Mouse (Mus musculus) neural tube, embryonic 11.5 days (tissue): ENCODE data around the gene Kmt2e. TPM values are rescaled to one million over a fixed set of nuclear protein-coding genes. Genes with fewer than 3 reads are reported as not detected.

Source experiments
- ATAC-seq: fragments of 200-750 bp; cut with Nextera tagmentation; 2 replicates; pipeline ENCODE4 v1.8.0; 2017; ENCODE audit warnings: moderate number of reproducible peaks, mild to moderate bottlenecking, moderate TSS enrichment, moderate library complexity; ENCODE audit not compliant: insufficient read depth, low FRiP score, low TSS enrichment
- DNase-seq: peaks from one replicate; pipeline ENCODE4 v3.0.0-alpha.2; 2015; ENCODE audit warnings: low spot score
- H3K27ac ChIP-seq: fragments of 300-500 bp; sonication (generic); 2 replicates; pipeline ENCODE4 v1.5.1; 2014; ENCODE audit warnings: low read depth, mild to moderate bottlenecking, low read length
- H3K27me3 ChIP-seq: fragments of 300-500 bp; sonication (generic); 2 replicates; pipeline ENCODE4 v1.6.1; 2014; ENCODE audit warnings: mild to moderate bottlenecking, low read length, mixed read lengths; ENCODE audit not compliant: control insufficient read depth, insufficient read depth
- H3K36me3 ChIP-seq: fragments of 300-500 bp; sonication (generic); 2 replicates; pipeline ENCODE4 v1.6.1; 2014; ENCODE audit warnings: mild to moderate bottlenecking, low read length, moderate library complexity, mixed read lengths; ENCODE audit not compliant: control insufficient read depth, insufficient read depth
- H3K4me1 ChIP-seq: fragments of 300-500 bp; sonication (generic); 2 replicates; pipeline ENCODE4 v1.6.1; 2014; ENCODE audit warnings: low read length, mixed read lengths; ENCODE audit not compliant: control insufficient read depth, insufficient read depth
- H3K4me2 ChIP-seq: fragments of 300-500 bp; sonication (generic); 2 replicates; pipeline ENCODE4 v1.6.1; 2014; ENCODE audit warnings: low read depth, mild to moderate bottlenecking, moderate library complexity
- H3K4me3 ChIP-seq: fragments of 300-500 bp; sonication (generic); 2 replicates; pipeline ENCODE4 v1.5.1; 2014; ENCODE audit warnings: low read depth, low read length
- H3K9ac ChIP-seq: fragments of 300-500 bp; sonication (generic); 2 replicates; pipeline ENCODE4 v1.6.1; 2014; ENCODE audit warnings: mild to moderate bottlenecking, low read length
- H3K9me3 ChIP-seq: fragments of 300-500 bp; sonication (generic); 2 replicates; pipeline ENCODE4 v1.6.1; 2016; ENCODE audit warnings: low read length; ENCODE audit not compliant: control insufficient read depth
- WGBS: fragments of 180-500 bp; shearing (Covaris S2); extraction: QIAGEN DNeasy Blood & Tissue Kit; methylation state at CpG from one replicate; pipeline ENCODE4 v1.1.7; 2014; 5-methylcytosine and 5-hydroxymethylcytosine counted together
- polyA plus RNA-seq: library from polyadenylated mRNA; unstranded; fragments of >200 nt; fragmentation: Nextera tagmentation; extraction: Ambion mirVana; gene quantifications from 2 replicates; pipeline ENCODE4 v1.2.1, GENCODE M21; 2014

The Kmt2e gene
- polyA plus RNA-seq = 102 and 105 TPM in 2 replicates

GRCm38 (mm10) chr5:23433720-23434597 lies at the start of gene Kmt2e:
Kmt2e (plus strand) TSS chr5:23434441.
- H3K4me1 ChIP-seq = peaks cover 19% of the 10 kb centered on the region
- peak within 1 kb of the TSS; percentile 73 for H3K4me3 ChIP-seq
- H3K36me3 ChIP-seq = no peaks in the 10 kb centered on the region
- WGBS = under 1% methylated on average over 73 of the region's 85 CpGs
- no peaks in the 10 kb centered on the region for H3K27me3 ChIP-seq
- ATAC-seq (peak; percentile 78), DNase-seq (peak; percentile 93)
- H3K27ac ChIP-seq = peak within 1 kb of the TSS; percentile 100
- no peaks in the 10 kb centered on the region for H3K9me3 ChIP-seq
- peak within 1 kb of the TSS; percentile 100 for H3K9ac ChIP-seq
- H3K4me2 ChIP-seq = peak within 1 kb of the TSS; percentile 82

GRCm38 (mm10) chr5:23385136-23385535 lies 49.1 kb upstream of the Kmt2e start:
- WGBS = 69% methylated on average over 1 of the region's 1 CpGs
- DNase-seq (no peak), ATAC-seq (no peak)
- Histone ChIP-seq H3K27me3 (no peaks in the 10 kb centered on the region), H3K27ac (no peak overlapping the region), H3K9me3 (no peaks in the 10 kb centered on the region), H3K4me2 (no peak overlapping the region), H3K4me3 (no peak overlapping the region), H3K9ac (no peak overlapping the region), H3K4me1 (no peaks in the 10 kb centered on the region), H3K36me3 (no peaks in the 10 kb centered on the region)

GRCm38 (mm10) chr5:23385763-23386217 lies 48.5 kb upstream of the Kmt2e start:
- DNase-seq = no peak
- H3K4me2 ChIP-seq = no peak overlapping the region
- WGBS = 34% methylated on average over 5 of the region's 5 CpGs
- no peak overlapping the region for H3K9ac ChIP-seq
- no peak overlapping the region for H3K27ac ChIP-seq
- no peaks in the 10 kb centered on the region for H3K27me3 ChIP-seq
- H3K4me1 ChIP-seq = no peaks in the 10 kb centered on the region
- H3K36me3 ChIP-seq = no peaks in the 10 kb centered on the region
- ATAC-seq = peak; percentile 27; the same call in 1 of the 2 replicates
- no peak overlapping the region for H3K4me3 ChIP-seq
- no peaks in the 10 kb centered on the region for H3K9me3 ChIP-seq

- peak overlapping the region; percentile 47 for H3K9ac ChIP-seq
- DNase-seq (peak; percentile 82), ATAC-seq (peak; percentile 93)
- no peaks in the 10 kb centered on the region for H3K27me3 ChIP-seq
- H3K9me3 ChIP-seq = no peaks in the 10 kb centered on the region
- peak overlapping the region; percentile 36 for H3K4me3 ChIP-seq
- 4% methylated on average over 22 of the region's 22 CpGs for WGBS
- H3K4me1 ChIP-seq = no peaks in the 10 kb centered on the region
- H3K27ac ChIP-seq = peak overlapping the region; percentile 78
- peak overlapping the region; percentile 44 for H3K4me2 ChIP-seq
- no peaks in the 10 kb centered on the region for H3K36me3 ChIP-seq
These were observed 47.5 kb upstream of the Kmt2e start for GRCm38 (mm10) chr5:23386562-23387312.

- Histone ChIP-seq H3K4me2 (peak overlapping the region; percentile 44), H3K27ac (no peak overlapping the region), H3K4me1 (no peaks in the 10 kb centered on the region), H3K9me3 (no peaks in the 10 kb centered on the region), H3K27me3 (no peaks in the 10 kb centered on the region), H3K4me3 (no peak overlapping the region), H3K36me3 (no peaks in the 10 kb centered on the region), H3K9ac (no peak overlapping the region)
- peak; percentile 25; the same call in 1 of the 2 replicates for ATAC-seq
- WGBS = 60% methylated on average over 2 of the region's 2 CpGs
- no peak for DNase-seq
These were observed 47.0 kb upstream of the Kmt2e start for GRCm38 (mm10) chr5:23387313-23387666.

- ATAC-seq = no peak
- no peaks in the 10 kb centered on the region for H3K36me3 ChIP-seq
- DNase-seq = no peak
- no peak overlapping the region for H3K27ac ChIP-seq
- H3K27me3 ChIP-seq = no peaks in the 10 kb centered on the region
- no peak overlapping the region for H3K4me3 ChIP-seq
- H3K4me2 ChIP-seq = no peak overlapping the region
- H3K9me3 ChIP-seq = no peaks in the 10 kb centered on the region
- WGBS = 45% methylated on average over 3 of the region's 3 CpGs
- no peak overlapping the region for H3K9ac ChIP-seq
- no peaks in the 10 kb centered on the region for H3K4me1 ChIP-seq
These were observed 46.1 kb upstream of the Kmt2e start for GRCm38 (mm10) chr5:23388091-23388490.

GRCm38 (mm10) chr5:23389601-23390305 lies 44.5 kb upstream of the Kmt2e start:
- WGBS = 84% methylated on average over 7 of the region's 7 CpGs
- Histone ChIP-seq H3K9me3 (no peaks in the 10 kb centered on the region), H3K27ac (no peak overlapping the region), H3K4me1 (no peaks in the 10 kb centered on the region), H3K9ac (no peak overlapping the region), H3K4me2 (no peak overlapping the region), H3K4me3 (no peak overlapping the region), H3K27me3 (no peaks in the 10 kb centered on the region), H3K36me3 (no peaks in the 10 kb centered on the region)
- DNase-seq (no peak), ATAC-seq (no peak)

- Histone ChIP-seq H3K27ac (no peak overlapping the region), H3K9me3 (no peaks in the 10 kb centered on the region), H3K27me3 (no peaks in the 10 kb centered on the region), H3K9ac (no peak overlapping the region), H3K4me3 (no peak overlapping the region), H3K36me3 (no peaks in the 10 kb centered on the region), H3K4me1 (no peaks in the 10 kb centered on the region), H3K4me2 (no peak overlapping the region)
- 87% methylated on average over 7 of the region's 7 CpGs for WGBS
- DNase-seq (no peak), ATAC-seq (no peak)
These were observed 42.5 kb upstream of the Kmt2e start for GRCm38 (mm10) chr5:23391714-23392113.
